Mouse (Mus musculus) heart, embryonic 16.5 days (tissue): ENCODE measurements around the gene 1700109H08Rik. TPM values are rescaled to one million over a fixed set of nuclear protein-coding genes. Genes with fewer than 3 reads are reported as not detected.
"Not testable (repeated sequence)": the region's sequence is repeated elsewhere in the genome, so short reads cannot be mapped to it uniquely, and the experiment has no call there.

ENCODE experiments used
- ATAC-seq: fragments of 200-750 bp; cut with Nextera tagmentation; replicated peaks from 2 replicates; pipeline ENCODE4 v1.8.0; 2017; ENCODE audit warnings: moderate number of reproducible peaks; ENCODE audit not compliant: insufficient read depth, low FRiP score; ENCODE audit errors: extremely low read depth
- H3K27ac ChIP-seq: fragments of 300-500 bp; sonication (generic); 2 replicates; pipeline ENCODE4 v1.5.1; 2014; ENCODE audit warnings: mild to moderate bottlenecking, low read length, control low read depth, moderate library complexity
- H3K27me3 ChIP-seq: fragments of 300-500 bp; sonication (generic); 2 replicates; pipeline ENCODE4 v1.6.1; 2014; ENCODE audit warnings: low read length, mixed read lengths; ENCODE audit not compliant: control insufficient read depth, insufficient read depth
- H3K36me3 ChIP-seq: fragments of 300-500 bp; sonication (generic); 2 replicates; pipeline ENCODE4 v1.6.1; 2014; ENCODE audit not compliant: control insufficient read depth, insufficient read depth
- H3K4me1 ChIP-seq: fragments of 300-500 bp; sonication (generic); 2 replicates; pipeline ENCODE4 v1.6.1; 2014; ENCODE audit warnings: low read length, mixed read lengths; ENCODE audit not compliant: control insufficient read depth, insufficient read depth
- H3K4me2 ChIP-seq: fragments of 300-500 bp; sonication (generic); 2 replicates; pipeline ENCODE4 v1.6.1; 2014; ENCODE audit warnings: low read depth, mild to moderate bottlenecking, control low read depth, low read length
- H3K4me3 ChIP-seq: fragments of 300-500 bp; sonication (generic); 2 replicates; pipeline ENCODE4 v1.5.1; 2014; ENCODE audit warnings: mild to moderate bottlenecking, control low read depth, low read length
- H3K9ac ChIP-seq: fragments of 300-500 bp; sonication (generic); 2 replicates; pipeline ENCODE4 v1.6.1; 2014; ENCODE audit warnings: low read length, control low read depth
- H3K9me3 ChIP-seq: fragments of 300-500 bp; sonication (generic); replicated peaks from 2 replicates; pipeline ENCODE4 v1.6.1; 2016; ENCODE audit warnings: low read length; ENCODE audit not compliant: control insufficient read depth
- WGBS: fragments of 180-500 bp; shearing (Covaris S2); extraction: QIAGEN DNeasy Blood & Tissue Kit; methylation state at CpG from one replicate; pipeline ENCODE4 v1.1.7; 2014; 5-methylcytosine and 5-hydroxymethylcytosine counted together
- polyA plus RNA-seq: library from polyadenylated mRNA; unstranded; fragments of >200 nt; fragmentation: Nextera tagmentation; extraction: Ambion mirVana; gene quantifications from 2 replicates; pipeline ENCODE4 v1.2.1, GENCODE M21; 2015

The 1700109H08Rik gene
- polyA plus RNA-seq = 2.1 and 2.3 TPM in 2 replicates

- Histone ChIP-seq H3K27ac (no peak within 1 kb of the TSS), H3K4me3 (no peak within 1 kb of the TSS), H3K27me3 (no peaks in the 10 kb centered on the region), H3K4me1 (no peaks in the 10 kb centered on the region), H3K9ac (no peak within 1 kb of the TSS), H3K4me2 (no peak within 1 kb of the TSS), H3K9me3 (peaks cover 6% of the 10 kb centered on the region), H3K36me3 (peaks cover 72% of the 10 kb centered on the region)
- no peak for ATAC-seq
- 92% methylated on average over 4 of the region's 4 CpGs for WGBS
Observed at GRCm38 (mm10) chr5:3571266-3571665, at the start of gene 1700109H08Rik. 1700109H08Rik (plus strand) TSS chr5:3571566.

GRCm38 (mm10) chr5:3521741-3522140 lies 49.6 kb upstream of the 1700109H08Rik start:
- H3K9ac ChIP-seq = no peak overlapping the region
- H3K4me1 ChIP-seq = no peaks in the 10 kb centered on the region
- no peak overlapping the region for H3K27ac ChIP-seq
- H3K4me3 ChIP-seq = no peak overlapping the region
- ATAC-seq = no peak
- no peak overlapping the region for H3K4me2 ChIP-seq
- WGBS = 88% methylated on average over 12 of the region's 12 CpGs
- H3K36me3 ChIP-seq = peaks cover 22% of the 10 kb centered on the region
- no peaks in the 10 kb centered on the region for H3K9me3 ChIP-seq
- H3K27me3 ChIP-seq = no peaks in the 10 kb centered on the region

- WGBS = 89% methylated on average over 10 of the region's 10 CpGs
- ATAC-seq = no peak
- H3K4me2 ChIP-seq = no peak overlapping the region
- H3K27ac ChIP-seq = no peak overlapping the region
- no peak overlapping the region for H3K4me3 ChIP-seq
- H3K4me1 ChIP-seq = no peaks in the 10 kb centered on the region
- peaks cover 22% of the 10 kb centered on the region for H3K36me3 ChIP-seq
- H3K9ac ChIP-seq = no peak overlapping the region
- no peaks in the 10 kb centered on the region for H3K9me3 ChIP-seq
- no peaks in the 10 kb centered on the region for H3K27me3 ChIP-seq
Observed at GRCm38 (mm10) chr5:3522826-3523225, 48.5 kb upstream of the 1700109H08Rik start.

GRCm38 (mm10) chr5:3527041-3527691 lies 44.2 kb upstream of the 1700109H08Rik start:
- Histone ChIP-seq H3K4me2 (no peak overlapping the region), H3K27ac (no peak overlapping the region), H3K4me3 (no peak overlapping the region), H3K4me1 (no peaks in the 10 kb centered on the region), H3K9ac (no peak overlapping the region), H3K27me3 (no peaks in the 10 kb centered on the region), H3K36me3 (0 out of 2 replicates have a peak, but pooled peaks cover 5% of the 10 kb centered on the region), H3K9me3 (no peaks in the 10 kb centered on the region)
- ATAC-seq = no peak
- 53% methylated on average over 5 of the region's 5 CpGs for WGBS

- Histone ChIP-seq H3K27me3 (no peaks in the 10 kb centered on the region), H3K36me3 (no peaks in the 10 kb centered on the region), H3K9ac (no peak overlapping the region), H3K4me2 (no peak overlapping the region), H3K4me1 (no peaks in the 10 kb centered on the region), H3K4me3 (no peak overlapping the region), H3K9me3 (no peaks in the 10 kb centered on the region), H3K27ac (no peak overlapping the region)
- WGBS = 75% methylated on average over 10 of the region's 10 CpGs
- no peak for ATAC-seq
Observed at GRCm38 (mm10) chr5:3529585-3530189, 41.7 kb upstream of the 1700109H08Rik start.

GRCm38 (mm10) chr5:3532048-3532447 lies 39.3 kb upstream of the 1700109H08Rik start:
- ATAC-seq, H3K4me3 ChIP-seq, H3K36me3 ChIP-seq: not testable (repeated sequence)

GRCm38 (mm10) chr5:3536592-3537212 lies 34.7 kb upstream of the 1700109H08Rik start:
- WGBS = 60% methylated on average over 3 of the region's 3 CpGs
- Histone ChIP-seq H3K27me3 (no peaks in the 10 kb centered on the region), H3K4me2 (no peak overlapping the region), H3K36me3 (no peaks in the 10 kb centered on the region), H3K9ac (no peak overlapping the region), H3K4me3 (no peak overlapping the region), H3K9me3 (no peaks in the 10 kb centered on the region), H3K27ac (no peak overlapping the region), H3K4me1 (no peaks in the 10 kb centered on the region)
- no peak for ATAC-seq

More at GRCm38 (mm10) chr5:3532048-3532447, 39.3 kb upstream of the 1700109H08Rik start:
- not testable (repeated sequence) for H3K27ac ChIP-seq, H3K9ac ChIP-seq, H3K4me2 ChIP-seq, H3K27me3 ChIP-seq, H3K4me1 ChIP-seq, H3K9me3 ChIP-seq

GRCm38 (mm10) chr5:3538505-3539472 lies 32.6 kb upstream of the 1700109H08Rik start:
- WGBS = 48% methylated on average over 11 of the region's 11 CpGs
- Histone ChIP-seq H3K27me3 (no peaks in the 10 kb centered on the region), H3K4me2 (no peak overlapping the region), H3K9me3 (no peaks in the 10 kb centered on the region), H3K36me3 (no peaks in the 10 kb centered on the region), H3K4me1 (no peaks in the 10 kb centered on the region), H3K9ac (no peak overlapping the region), H3K27ac (no peak overlapping the region), H3K4me3 (no peak overlapping the region)
- no peak for ATAC-seq
